Mouse (Mus musculus) intestine, embryonic 15.5 days (tissue): ENCODE data around the gene Ttll2. TPM values are rescaled to one million over a fixed set of nuclear protein-coding genes. Genes with fewer than 3 reads are reported as not detected.
A peak's percentile ranks its signal among the peaks of the same experiment; 100 is the strongest.
"Not testable (repeated sequence)": the region's sequence is repeated elsewhere in the genome, so short reads cannot be mapped to it uniquely, and the experiment has no call there.

Experiments used
- ATAC-seq: fragments of 200-750 bp; cut with Nextera tagmentation; 2 replicates; pipeline ENCODE4 v1.8.0; 2017; ENCODE audit warnings: moderate TSS enrichment, moderate library complexity
- H3K27ac ChIP-seq: fragments of 300-500 bp; sonication (generic); 2 replicates; pipeline ENCODE4 v1.5.1; 2015; ENCODE audit warnings: mild to moderate bottlenecking, inconsistent platforms
- H3K27me3 ChIP-seq: fragments of 300-500 bp; sonication (generic); replicated peaks from 2 replicates; pipeline ENCODE4 v1.6.1; 2015; ENCODE audit warnings: inconsistent platforms
- H3K36me3 ChIP-seq: fragments of 300-500 bp; sonication (generic); 2 replicates; pipeline ENCODE4 v1.6.1; 2015; ENCODE audit warnings: inconsistent platforms
- H3K4me1 ChIP-seq: fragments of 300-500 bp; sonication (generic); replicated peaks from 2 replicates; pipeline ENCODE4 v1.6.1; 2015; ENCODE audit warnings: inconsistent platforms
- H3K4me2 ChIP-seq: fragments of 300-500 bp; sonication (generic); replicated peaks from 2 replicates; pipeline ENCODE4 v1.6.1; 2015; ENCODE audit warnings: mild to moderate bottlenecking, inconsistent platforms
- H3K4me3 ChIP-seq: fragments of 300-500 bp; sonication (generic); replicated peaks from 2 replicates; pipeline ENCODE4 v1.5.1; 2015; ENCODE audit warnings: inconsistent platforms
- H3K9ac ChIP-seq: fragments of 300-500 bp; sonication (generic); 2 replicates; pipeline ENCODE4 v1.6.1; 2015; ENCODE audit warnings: inconsistent platforms
- H3K9me3 ChIP-seq: fragments of 300-500 bp; sonication (generic); 2 replicates; pipeline ENCODE4 v1.6.1; 2016; ENCODE audit warnings: inconsistent platforms
- WGBS: fragments of 180-500 bp; shearing (Covaris S2); methylation state at CpG from one replicate; pipeline ENCODE4 v1.1.7; 2015; 5-methylcytosine and 5-hydroxymethylcytosine counted together
- polyA plus RNA-seq: library from polyadenylated mRNA; unstranded; fragments of >200 nt; fragmentation: Nextera tagmentation; extraction: Ambion mirVana; gene quantifications from 2 replicates; pipeline ENCODE4 v1.2.1, GENCODE M21; 2015

The Ttll2 gene
- polyA plus RNA-seq, 1 experiment from 2014 or later: not detected

GRCm38 (mm10) chr17:7337381-7337780, 15.1 kb downstream of the Ttll2 start:
- H3K27ac ChIP-seq, ATAC-seq, H3K36me3 ChIP-seq, H3K9ac ChIP-seq, H3K4me2 ChIP-seq, H3K4me3 ChIP-seq, H3K9me3 ChIP-seq, H3K4me1 ChIP-seq, H3K27me3 ChIP-seq: not testable (repeated sequence)
- WGBS: 81% methylated on average over 7 of the region's 9 CpGs

GRCm38 (mm10) chr17:7332745-7333144, 19.8 kb downstream of the Ttll2 start:
- not testable (repeated sequence) for H3K27ac ChIP-seq, H3K27me3 ChIP-seq, H3K4me1 ChIP-seq, H3K9me3 ChIP-seq, H3K4me2 ChIP-seq, ATAC-seq, H3K36me3 ChIP-seq, H3K4me3 ChIP-seq, H3K9ac ChIP-seq
- 78% methylated on average over 4 of the region's 5 CpGs for WGBS

GRCm38 (mm10) chr17:7326415-7326814, 26.1 kb downstream of the Ttll2 start:
- not testable (repeated sequence) for H3K4me3 ChIP-seq, H3K9me3 ChIP-seq, H3K27me3 ChIP-seq, H3K9ac ChIP-seq, ATAC-seq, H3K4me2 ChIP-seq, H3K36me3 ChIP-seq, H3K4me1 ChIP-seq, H3K27ac ChIP-seq
- WGBS: 52% methylated on average over 7 of the region's 8 CpGs

- not testable (repeated sequence) for ATAC-seq, H3K4me2 ChIP-seq, H3K9me3 ChIP-seq, H3K4me3 ChIP-seq, H3K9ac ChIP-seq, H3K36me3 ChIP-seq, H3K27ac ChIP-seq, H3K27me3 ChIP-seq, H3K4me1 ChIP-seq
- WGBS: 93% methylated on average over 5 of the region's 5 CpGs
Measured at GRCm38 (mm10) chr17:7324346-7324745, 28.1 kb downstream of the Ttll2 start, which contains the start of gene Tcp10a. Gene Tcp10a (plus strand): TSS chr17:7324646.

- not testable (repeated sequence) for H3K36me3 ChIP-seq, H3K9me3 ChIP-seq, H3K9ac ChIP-seq, H3K4me2 ChIP-seq, H3K4me1 ChIP-seq, ATAC-seq, H3K27ac ChIP-seq, H3K27me3 ChIP-seq, H3K4me3 ChIP-seq
- WGBS: 70% methylated on average over 6 of the region's 6 CpGs
Measured at GRCm38 (mm10) chr17:7319789-7320188, 32.7 kb downstream of the Ttll2 start.

- H3K4me2 ChIP-seq, H3K36me3 ChIP-seq, H3K27ac ChIP-seq, ATAC-seq, H3K9ac ChIP-seq, H3K27me3 ChIP-seq, H3K4me1 ChIP-seq, H3K4me3 ChIP-seq, H3K9me3 ChIP-seq: not testable (repeated sequence)
- 86% methylated on average over 7 of the region's 8 CpGs for WGBS
Measured at GRCm38 (mm10) chr17:7315693-7316382, 36.7 kb downstream of the Ttll2 start.

GRCm38 (mm10) chr17:7306278-7307196, 46.0 kb downstream of the Ttll2 start:
- H3K27me3 ChIP-seq, H3K4me1 ChIP-seq, H3K4me3 ChIP-seq, H3K4me2 ChIP-seq, H3K36me3 ChIP-seq, H3K9me3 ChIP-seq, H3K9ac ChIP-seq, H3K27ac ChIP-seq: not testable (repeated sequence)
- WGBS: 56% methylated on average over 8 of the region's 8 CpGs
- ATAC-seq: peak; percentile 78

Other genes starting within 250 kb of the Ttll2 start
- gene Rps6ka2, start 182.6 kb downstream of the Ttll2 start, polyA plus RNA-seq: 8.0 and 8.9 TPM in 2 replicates
- gene Tcp10a, start 28.1 kb downstream of the Ttll2 start, polyA plus RNA-seq: not detected in 2 replicates
- not detected in 2 replicates for gene Gm49630, start 19.3 kb upstream of the Ttll2 start, polyA plus RNA-seq
- gene Unc93a2, start 32.8 kb upstream of the Ttll2 start, polyA plus RNA-seq: not detected in 2 replicates